Mouse (Mus musculus) CH12.LX (cell line): ENCODE measurements around the gene Epas1. TPM values are rescaled to one million over a fixed set of nuclear protein-coding genes. Genes with fewer than 3 reads are reported as not detected.

Experiments used
- DNase-seq: peaks from one replicate; pipeline ENCODE4 v3.0.0-alpha.2; 2013; ENCODE audit errors: extremely low read depth
- H3K27ac ChIP-seq: 2 replicates; pipeline ENCODE4 v1.5.1; 2012; ENCODE audit warnings: low read depth, mild to moderate bottlenecking, control low read depth, moderate library complexity; ENCODE audit not compliant: insufficient read depth
- H3K27me3 ChIP-seq: replicated peaks from 2 replicates; pipeline ENCODE3; 2012; ENCODE audit warnings: inconsistent platforms
- H3K36me3 ChIP-seq, 2 experiments: replicated peaks in 1 of 2; 2 replicates each; pipeline versions ENCODE3 to v1.6.1; 2012; ENCODE audit warnings: inconsistent platforms in 1 of 2, low read length in 1 of 2, mild to moderate bottlenecking in 1 of 2, mixed read lengths in 1 of 2, moderate library complexity in 1 of 2; ENCODE audit not compliant: control insufficient read depth in 1 of 2, insufficient read depth in 1 of 2
- H3K4me1 ChIP-seq, 2 experiments: 2 replicates each; pipeline ENCODE4 v1.6.1; 2012; ENCODE audit warnings: inconsistent platforms in 1 of 2, moderate library complexity in 1 of 2; ENCODE audit not compliant: insufficient read depth in 2 of 2, control insufficient read depth in 1 of 2
- H3K4me2 ChIP-seq: 2 replicates; pipeline ENCODE4 v1.6.1; 2012; ENCODE audit warnings: low read depth, mild to moderate bottlenecking, control low read depth; ENCODE audit not compliant: poor library complexity, insufficient read depth, severe bottlenecking
- H3K4me3 ChIP-seq, 3 experiments: fragments of 150-350 bp in 1 of 3; sonication (generic) in 1 of 3; replicated peaks in 1 of 3; 2 replicates each; pipeline versions ENCODE3 to v1.5.1; 2011 to 2012; ENCODE audit warnings: low read depth in 2 of 3, low read length in 2 of 3, mild to moderate bottlenecking in 2 of 3, moderate library complexity in 2 of 3, control low read depth in 1 of 3, improper control_type of control experiment in 1 of 3, inconsistent platforms in 1 of 3, mixed read lengths in 1 of 3; ENCODE audit not compliant: poor library complexity in 1 of 3
- H3K79me2 ChIP-seq: replicated peaks from 2 replicates; pipeline ENCODE4 v1.6.1; 2012; ENCODE audit warnings: mild to moderate bottlenecking, moderate library complexity; ENCODE audit not compliant: control insufficient read depth, poor library complexity, insufficient read depth, severe bottlenecking; ENCODE audit errors: extremely low read depth
- H3K9ac ChIP-seq: 2 replicates; pipeline ENCODE4 v1.6.1; 2012; ENCODE audit warnings: low read depth, mild to moderate bottlenecking, control low read depth, moderate library complexity; ENCODE audit not compliant: insufficient read depth
- H3K9me3 ChIP-seq: replicated peaks from 2 replicates; pipeline ENCODE3; 2012; ENCODE audit warnings: low read length, inconsistent platforms, mixed read lengths
- BHLHE40 ChIP-seq: IDR thresholded peaks from 2 replicates; pipeline ENCODE4 v1.6.1; 2011; ENCODE audit warnings: mild to moderate bottlenecking, low read depth, low read length, improper control_type of control experiment
- CHD1 ChIP-seq: IDR thresholded peaks from 2 replicates; pipeline ENCODE4 v1.6.1; 2012; ENCODE audit warnings: low read depth, low read length, improper control_type of control experiment, inconsistent platforms
- CTCF ChIP-seq, 2 experiments: IDR thresholded peaks in 1 of 2; conservative IDR thresholded peaks in 1 of 2; 2 replicates each; pipeline ENCODE4 v1.5.1; 2011 to 2012; ENCODE audit warnings: low read depth in 2 of 2, low read length in 2 of 2, improper control_type of control experiment in 1 of 2, inconsistent platforms in 1 of 2, mild to moderate bottlenecking in 1 of 2, moderate library complexity in 1 of 2
- EP300 ChIP-seq: IDR thresholded peaks from 2 replicates; pipeline ENCODE4 v1.6.1; 2011; ENCODE audit warnings: low read length, improper control_type of control experiment
- ETS1 ChIP-seq: conservative IDR thresholded peaks from 2 replicates; pipeline ENCODE4 v1.6.1; 2012; ENCODE audit warnings: low read depth, mild to moderate bottlenecking, inconsistent platforms, low read length, improper control_type of control experiment, moderate library complexity
- GABPA ChIP-seq: IDR thresholded peaks from 2 replicates; pipeline ENCODE4 v1.6.1; 2012; ENCODE audit warnings: low read depth, low read length, improper control_type of control experiment, inconsistent platforms; ENCODE audit not compliant: insufficient replicate concordance
- JUN ChIP-seq: IDR thresholded peaks from 2 replicates; pipeline ENCODE4 v1.6.1; 2011; ENCODE audit warnings: low read depth, mild to moderate bottlenecking, low read length, improper control_type of control experiment, moderate library complexity; ENCODE audit not compliant: insufficient read depth
- MAFK ChIP-seq: IDR thresholded peaks from 2 replicates; pipeline ENCODE4 v1.6.1; 2011; ENCODE audit warnings: low read length, improper control_type of control experiment; ENCODE audit not compliant: insufficient replicate concordance
- MAX ChIP-seq: IDR thresholded peaks from 2 replicates; pipeline ENCODE4 v1.6.1; 2011; ENCODE audit warnings: low read length, improper control_type of control experiment
- NELFE ChIP-seq: IDR thresholded peaks from 2 replicates; pipeline ENCODE4 v1.6.1; 2011; ENCODE audit warnings: low read depth, low read length, improper control_type of control experiment
- POLR2AphosphoS2 ChIP-seq: IDR thresholded peaks from 2 replicates; pipeline ENCODE4 v1.6.1; 2011; ENCODE audit warnings: low read depth, low read length, improper control_type of control experiment
- RAD21 ChIP-seq: IDR thresholded peaks from 2 replicates; pipeline ENCODE4 v1.6.1; 2011; ENCODE audit warnings: low read depth, mild to moderate bottlenecking, low read length, improper control_type of control experiment, moderate library complexity
- SIN3A ChIP-seq: IDR thresholded peaks from 2 replicates; pipeline ENCODE4 v1.6.1; 2012; ENCODE audit warnings: low read length, improper control_type of control experiment, inconsistent platforms
- TBP ChIP-seq: conservative IDR thresholded peaks from 2 replicates; pipeline ENCODE4 v1.6.1; 2011; ENCODE audit warnings: low read depth, low read length, improper control_type of control experiment
- USF2 ChIP-seq: conservative IDR thresholded peaks from 2 replicates; pipeline ENCODE4 v1.6.1; 2011; ENCODE audit warnings: low read depth, low read length, improper control_type of control experiment
- ZC3H11A ChIP-seq: IDR thresholded peaks from 2 replicates; pipeline ENCODE4 v1.6.1; 2012; ENCODE audit warnings: low read depth, mild to moderate bottlenecking, inconsistent platforms, low read length, improper control_type of control experiment
- ZKSCAN1 ChIP-seq: IDR thresholded peaks from 2 replicates; pipeline ENCODE4 v1.6.1; 2012; ENCODE audit warnings: low read depth, inconsistent platforms, low read length, improper control_type of control experiment, borderline replicate concordance
- ZMIZ1 ChIP-seq: IDR thresholded peaks from 2 replicates; pipeline ENCODE4 v1.6.1; 2012; ENCODE audit warnings: low read depth, mild to moderate bottlenecking, inconsistent platforms, low read length, improper control_type of control experiment
- dilution Hi-C: fragments of 300-500 bp; cut with MboI; formaldehyde crosslinking; loops from 2 replicates; pipeline ENCODE4 v1.14.3; 2020; ENCODE audit warnings: low sequenced_read_pairs; ENCODE audit not compliant: extremely low pct_unique_long_range_greater_than_20kb, extremely low pct_ligation_motif_present
- in situ Hi-C: fragments of 300-500 bp; cut with MboI; formaldehyde crosslinking; loops from 3 replicates; pipeline ENCODE4 v1.14.3; 2019; ENCODE audit warnings: low sequenced_read_pairs, low pct_ligation_motif_present, low pct_unique_long_range_greater_than_20kb, mixed read lengths
- polyA plus RNA-seq: library from polyadenylated mRNA; unstranded; fragments of >175 nt; gene quantifications from 2 replicates; pipeline ENCODE4 v1.2.1, GENCODE M21; 2012; ENCODE audit warnings: low read depth; ENCODE audit not compliant: insufficient read length
- total RNA-seq, 2 experiments: library from RNA; depleted of rRNA; stranded (reverse); fragments of 300-350 nt in 1 of 2; fragments of >200 nt in 1 of 2; gene quantifications; 2 replicates each; pipeline ENCODE4 v1.2.3; 2012 to 2014

Epas1 gene
- total and polyA plus RNA-seq, 3 experiments = 0.08 to 0.14 (median 0.11) TPM

- H3K9me3 ChIP-seq = no peaks in the 10 kb centered on the region
- H3K36me3 ChIP-seq = no peaks in the 10 kb centered on the region
- TF ChIP-seq CTCF (conservative IDR thresholded peaks at IDR 0.05 in 1 of 2, IDR thresholded peaks at IDR 0.05 in 1 of 2; ENCODE audit: low read depth in 2 of 2, low read length in 2 of 2) (peak in 1 of 2 experiments; percentile 31; a peak in 2 of 4 replicates), ETS1 (no peak)
- H3K27me3 ChIP-seq = no peaks in the 10 kb centered on the region
- in situ Hi-C loops = no loop called here
- dilution Hi-C loops = no loop called here
- H3K79me2 ChIP-seq = no peaks in the 10 kb centered on the region
- no peak overlapping the region for H3K4me3 ChIP-seq
- H3K9ac ChIP-seq = no peak overlapping the region
- peaks cover 7 to 9% of the 10 kb centered on the region in 2 experiments for H3K4me1 ChIP-seq
- H3K27ac ChIP-seq = no peak overlapping the region
- no peak overlapping the region for H3K4me2 ChIP-seq
- DNase-seq = no peak
Observed at GRCm38 (mm10) chr17:86778147-86778546, 24.6 kb downstream of the Epas1 start.

GRCm38 (mm10) chr17:86779191-86780130, 26.0 kb downstream of the Epas1 start:
- no peaks in the 10 kb centered on the region for H3K9me3 ChIP-seq
- dilution Hi-C loops (no loop called here), in situ Hi-C loops (no loop called here)
- H3K27me3 ChIP-seq = no peaks in the 10 kb centered on the region
- H3K4me1 ChIP-seq = peaks cover 7 to 9% of the 10 kb centered on the region in 2 experiments
- H3K4me3 ChIP-seq = no peak overlapping the region
- TF ChIP-seq POLR2AphosphoS2 (no peak), CHD1 (no peak), BHLHE40 (no peak), GABPA (no peak), JUN (no peak), NELFE (no peak), ZMIZ1 (no peak), ZC3H11A (no peak), MAFK (no peak), TBP (no peak), USF2 (no peak), EP300 (no peak), CTCF (conservative IDR thresholded peaks at IDR 0.05 in 1 of 2, IDR thresholded peaks at IDR 0.05 in 1 of 2; ENCODE audit: low read depth in 2 of 2, low read length in 2 of 2) (no peak), ZKSCAN1 (no peak), RAD21 (no peak), MAX (no peak), SIN3A (no peak)
- DNase-seq = peak; percentile 44
- no peak overlapping the region for H3K9ac ChIP-seq
- no peaks in the 10 kb centered on the region for H3K79me2 ChIP-seq
- no peak overlapping the region for H3K27ac ChIP-seq
- H3K36me3 ChIP-seq = no peaks in the 10 kb centered on the region
- no peak overlapping the region for H3K4me2 ChIP-seq
